14 mouse cellular contexts compared by ENCODE assay signal in the genomic region with DNA sequence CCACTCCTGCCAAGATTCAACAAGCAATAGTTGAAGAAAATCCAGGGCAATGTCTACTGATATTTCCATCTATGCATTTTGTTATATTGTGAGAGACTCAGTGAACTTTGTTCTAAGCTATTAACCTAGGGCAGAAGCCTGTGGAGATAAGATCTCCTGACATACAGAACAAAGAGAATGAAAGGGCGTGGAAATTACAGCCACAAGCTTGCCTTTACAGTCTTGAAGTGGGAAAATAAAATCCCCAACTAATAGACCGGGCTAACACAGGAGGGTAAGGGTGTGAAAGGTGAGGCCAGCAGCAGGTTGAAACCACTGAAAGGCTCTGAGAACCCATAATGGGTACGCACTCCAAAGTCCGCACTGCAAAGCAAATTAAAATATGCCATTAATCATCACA.
"Had no signal": no experiment of that assay in that cellular context is flagged by ENCODE, and none has a peak within 500 bp of the region (broad histone marks: within the 10 kb centered on the region; RNA-seq: fewer than 3 reads in every experiment).

No protein-coding gene starts in this region.

- DNase-seq: kidney, postnatal 36 days; left cerebral cortex, postnatal 4 days; lung, adult 18-20 months; right cerebral cortex, adult 18-20 months; right cerebral cortex, postnatal 25 days; thymus, adult 2 months; thymus, postnatal 36 days had no signal

- H3K4me1 ChIP-seq: neural tube, embryonic 15.5 days had no signal

- H3K36me3 ChIP-seq: limb, embryonic 13.5 days; midbrain, embryonic 13.5 days; neural tube, embryonic 15.5 days had no signal

- H3K9ac ChIP-seq: limb, embryonic 13.5 days; liver, embryonic 14.5 days; midbrain, embryonic 13.5 days; neural tube, embryonic 15.5 days had no signal

- ATAC-seq: midbrain, embryonic 13.5 days had no signal

- H3K27me3 ChIP-seq: limb, embryonic 13.5 days; midbrain, embryonic 13.5 days had no signal

- H3K27ac ChIP-seq: layer of hippocampus, adult 2 months; limb, embryonic 13.5 days; liver, embryonic 14.5 days; midbrain, embryonic 13.5 days; neural tube, embryonic 15.5 days; stomach, postnatal 0 days had no signal

- H3K9me3 ChIP-seq: limb, embryonic 13.5 days; midbrain, embryonic 13.5 days; neural tube, embryonic 15.5 days had no signal

- H3K4me3 ChIP-seq: layer of hippocampus, adult 2 months; limb, embryonic 13.5 days; midbrain, embryonic 13.5 days; myocyte; neural tube, embryonic 15.5 days had no signal

- H3K4me2 ChIP-seq: limb, embryonic 13.5 days; midbrain, embryonic 13.5 days; neural tube, embryonic 15.5 days had no signal
